Mouse (Mus musculus) cerebellum, adult 11-12 months (tissue): ENCODE results near the gene Cse1l.
A peak's percentile ranks its signal among the peaks of the same experiment; 100 is the strongest.

ENCODE experiments used
- DNase-seq: peaks from one replicate; pipeline ENCODE4 v3.0.0; 2022

Cse1l gene

DNA sequence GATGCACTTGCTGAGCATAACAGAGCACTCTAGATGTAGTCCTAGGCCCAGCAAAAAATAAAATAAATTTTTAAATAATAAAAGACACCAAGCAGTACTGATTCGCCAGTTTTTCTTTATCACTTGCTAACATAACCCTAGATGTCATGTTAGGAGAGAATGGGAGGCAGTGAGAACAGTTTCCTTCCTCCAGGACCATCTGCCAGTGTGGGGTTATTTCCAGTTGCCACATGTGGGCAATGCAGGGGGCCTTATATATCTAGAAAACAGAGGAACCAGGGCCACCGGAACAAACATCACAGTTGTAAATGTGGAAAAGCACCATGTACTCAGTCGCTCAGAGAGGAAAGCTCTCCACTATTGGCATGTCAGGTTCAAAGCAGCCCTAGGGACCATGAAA, 71.7 kb downstream of the Cse1l start:
- DNase-seq, result no peak

GRCm38 (mm10) chr2:166980161-166980560, 74.3 kb downstream of the Cse1l start:
- DNase-seq, result no peak

DNA sequence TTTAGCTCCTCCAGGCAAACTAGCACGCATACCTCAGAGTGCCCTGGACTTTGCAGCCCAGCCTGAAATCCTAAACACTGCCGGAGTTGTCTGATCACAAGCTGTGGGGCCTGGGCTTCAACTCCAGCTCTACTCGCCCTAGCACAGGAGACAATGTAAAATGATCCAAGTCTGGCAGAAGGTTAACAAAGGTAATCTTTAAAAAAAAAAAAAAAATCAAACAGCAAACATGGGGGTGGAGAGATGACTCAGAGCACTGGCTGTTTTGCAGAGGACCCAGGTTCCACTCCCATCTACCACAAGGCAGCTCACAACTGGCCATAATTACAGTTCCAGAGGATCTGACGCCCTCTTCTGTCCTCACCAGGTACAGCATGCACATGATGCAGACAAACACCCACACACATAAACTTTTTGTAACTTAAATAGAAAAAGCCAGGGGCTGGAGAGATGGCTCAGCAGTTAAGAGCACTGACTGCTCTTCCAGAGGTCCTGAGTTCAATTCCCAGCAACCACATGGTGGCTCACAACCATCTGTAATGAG, 77.6 kb downstream of the Cse1l start:
- DNase-seq, result no peak

- no peak for DNase-seq
These were observed 85.0 kb downstream of the Cse1l start for GRCm38 (mm10) chr2:166990861-166991260.

GRCm38 (mm10) chr2:166991945-166992344, 86.1 kb downstream of the Cse1l start:
- DNase-seq, result no peak

GRCm38 (mm10) chr2:166995021-166995795, 89.4 kb downstream of the Cse1l start:
- DNase-seq, result peak; percentile 60
